Mouse (Mus musculus) regulatory T cell (primary cell): ENCODE measurements around the gene Atoh7.
"Not testable (repeated sequence)": the region's sequence is repeated elsewhere in the genome, so short reads cannot be mapped to it uniquely, and the experiment has no call there.

ENCODE experiments used
- in situ Hi-C: fragments of 300-600 bp; cut with MboI, MseI; formaldehyde crosslinking; loops from one replicate; pipeline ENCODE4 v1.15.1; 2025; ENCODE audit warnings: high pct_unique_total_duplicates

Gene Atoh7

GRCm38 (mm10) chr10:63099521-63099920 is at the start of gene Atoh7:
Gene Atoh7 (plus strand): TSS chr10:63099651.
- in situ Hi-C loops: no loop called here

DNA sequence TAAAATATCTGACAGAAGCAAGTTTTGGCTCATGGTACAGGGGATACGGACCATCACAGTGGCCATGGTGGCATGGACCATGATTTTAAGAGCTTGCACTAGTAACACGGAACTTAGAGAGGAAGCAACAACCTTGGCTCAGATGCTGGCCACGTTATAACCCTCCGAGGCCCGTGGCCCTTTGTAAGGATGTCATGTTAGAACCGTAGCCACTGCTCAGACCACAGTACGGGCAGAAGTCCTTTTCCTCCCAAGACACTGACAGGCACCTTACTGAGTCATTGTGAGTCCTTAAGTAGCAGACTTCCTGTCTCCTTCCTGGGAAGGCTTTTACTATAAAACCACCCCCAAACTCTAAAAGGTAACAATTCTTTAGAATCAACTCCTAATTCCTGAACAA is 48.2 kb upstream of the Atoh7 start:
- in situ Hi-C loops: no loop called here

- in situ Hi-C loops: no loop called here
Observed at GRCm38 (mm10) chr10:63052011-63052410, 47.4 kb upstream of the Atoh7 start.

- in situ Hi-C loops: no loop called here
Observed at GRCm38 (mm10) chr10:63053007-63053406, 46.4 kb upstream of the Atoh7 start.

DNA sequence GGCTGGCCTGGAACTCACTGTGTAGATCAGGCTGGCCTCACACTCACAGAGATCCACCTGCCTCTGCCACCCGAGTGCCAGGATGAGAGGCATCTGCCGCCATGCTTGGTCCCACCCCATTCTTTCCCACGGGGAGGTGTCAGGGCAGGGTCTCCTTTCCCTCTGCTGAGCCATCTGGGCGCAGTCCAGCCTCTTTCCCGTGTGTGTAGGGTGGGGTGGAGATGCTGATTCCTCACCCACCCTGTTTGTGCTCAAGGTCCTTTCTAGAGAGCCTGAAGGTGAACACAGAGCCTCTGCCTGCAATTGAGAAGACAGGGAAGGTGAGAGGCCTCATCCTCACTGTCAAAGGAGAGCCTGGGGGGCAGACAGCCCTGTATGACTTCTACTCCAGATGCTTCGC is 45.4 kb upstream of the Atoh7 start:
- in situ Hi-C loops: not testable (repeated sequence)

GRCm38 (mm10) chr10:63054586-63054985 is 44.9 kb upstream of the Atoh7 start:
- in situ Hi-C loops: no loop called here

DNA sequence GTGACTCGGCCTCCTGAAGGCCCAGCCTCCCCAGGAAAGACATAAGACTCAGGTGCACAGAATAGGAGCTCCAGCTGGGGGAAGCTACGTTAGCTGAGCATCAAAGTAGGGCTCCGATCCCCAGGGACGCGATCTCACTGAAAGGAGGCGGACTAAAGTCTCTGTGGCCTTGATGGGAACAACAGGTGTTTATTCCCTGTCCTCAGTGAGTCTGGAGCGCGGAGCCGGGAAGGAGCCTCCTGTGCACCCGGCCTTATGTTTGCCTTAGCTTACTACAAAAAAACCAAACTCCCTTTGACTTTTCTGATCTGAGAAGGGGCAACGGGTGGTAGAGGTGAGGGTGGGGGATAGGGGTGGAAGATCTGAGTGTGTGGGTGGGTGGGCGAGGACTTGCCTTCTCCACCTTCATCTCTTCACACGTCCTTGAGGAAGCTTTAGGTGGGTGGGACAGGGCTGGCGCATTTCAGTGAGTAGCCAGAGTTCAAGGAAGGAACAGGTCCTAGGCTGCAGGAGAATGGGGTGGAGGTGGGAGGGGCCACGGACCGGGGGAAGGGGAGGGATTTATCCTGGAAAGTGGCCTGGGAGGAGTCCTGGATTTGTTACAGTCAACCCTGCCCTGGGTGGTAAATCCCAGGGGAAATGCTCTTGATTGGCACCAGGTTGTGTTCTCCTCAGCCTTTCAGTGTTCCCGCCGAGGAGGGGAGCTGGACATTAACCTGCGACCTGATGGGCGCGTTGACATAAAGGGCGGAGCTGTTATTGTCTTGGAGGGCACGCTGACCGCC is 42.3 kb upstream of the Atoh7 start:
- in situ Hi-C loops: no loop called here

DNA sequence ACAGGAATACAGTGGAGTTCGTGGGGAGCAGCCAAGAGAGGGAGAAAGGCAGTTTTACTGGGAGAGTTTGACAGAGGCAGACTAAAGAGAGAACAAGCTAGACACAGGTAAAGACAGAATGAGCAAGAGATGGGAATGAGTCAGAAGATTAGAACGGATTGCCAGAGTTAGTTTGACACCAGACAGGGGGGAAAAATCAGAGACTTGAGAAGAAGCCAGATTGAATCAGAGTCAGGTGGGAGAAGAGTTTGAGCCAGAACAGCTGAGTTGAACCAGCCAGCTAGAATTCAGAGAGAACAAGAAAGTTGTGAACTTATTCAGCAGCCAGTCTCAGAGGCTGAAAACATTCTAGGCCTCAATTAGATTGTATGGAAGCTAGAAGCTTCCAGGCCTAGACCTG is 39.6 kb upstream of the Atoh7 start, which contains the start of gene Pbld1:
Gene Pbld1 (plus strand): TSS at position 301 of the 400 bp plus-strand sequence.
- in situ Hi-C loops: no loop called here

DNA sequence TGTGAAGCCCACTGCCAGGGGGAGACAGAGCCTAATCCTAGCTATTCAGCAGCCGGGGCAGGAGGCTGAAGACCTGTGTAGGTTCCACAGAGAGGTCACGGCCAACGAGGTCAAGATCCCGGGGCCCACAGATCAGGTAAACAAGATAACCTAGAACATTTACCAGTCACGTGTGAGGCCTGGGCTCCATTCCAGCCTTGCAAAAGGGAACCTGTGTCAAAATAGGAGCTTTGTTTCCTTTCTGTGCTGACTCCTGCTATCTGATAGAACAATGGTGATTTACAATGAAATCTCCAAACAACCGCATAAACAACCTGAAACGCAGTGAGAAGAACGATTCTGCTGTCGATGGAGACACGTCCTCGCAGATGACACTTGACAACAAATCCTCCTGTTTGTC is 39.0 kb upstream of the Atoh7 start:
- in situ Hi-C loops: no loop called here

DNA sequence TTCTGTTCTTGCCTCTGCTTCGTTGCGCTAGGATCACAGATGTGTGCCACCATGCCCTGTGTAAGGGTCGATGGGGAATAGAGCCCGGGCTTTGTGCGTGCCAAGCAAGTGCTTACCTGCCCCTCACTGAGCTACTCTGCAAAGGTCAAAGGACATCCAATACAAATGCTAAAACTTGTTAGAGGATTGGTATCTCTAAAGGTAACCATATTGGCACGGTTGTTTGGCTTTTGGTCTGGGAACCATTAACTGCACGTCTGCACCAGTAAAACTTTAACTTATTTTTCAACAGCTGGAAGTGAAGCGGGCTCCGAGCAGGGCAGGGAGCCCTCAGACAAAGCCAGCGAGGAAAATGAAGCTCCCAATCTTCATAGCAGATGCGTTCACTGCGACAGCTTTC is 38.2 kb upstream of the Atoh7 start:
- in situ Hi-C loops: no loop called here

- in situ Hi-C loops: no loop called here
Observed at GRCm38 (mm10) chr10:63062696-63063095, 36.8 kb upstream of the Atoh7 start.

GRCm38 (mm10) chr10:63063365-63063764 is 36.1 kb upstream of the Atoh7 start:
- in situ Hi-C loops: no loop called here

- in situ Hi-C loops: no loop called here
Observed at GRCm38 (mm10) chr10:63064516-63064915, 34.9 kb upstream of the Atoh7 start.

- in situ Hi-C loops: no loop called here
Observed at GRCm38 (mm10) chr10:63065561-63065960, 33.9 kb upstream of the Atoh7 start.

- in situ Hi-C loops: no loop called here
Observed at GRCm38 (mm10) chr10:63065988-63066387, 33.5 kb upstream of the Atoh7 start.

DNA sequence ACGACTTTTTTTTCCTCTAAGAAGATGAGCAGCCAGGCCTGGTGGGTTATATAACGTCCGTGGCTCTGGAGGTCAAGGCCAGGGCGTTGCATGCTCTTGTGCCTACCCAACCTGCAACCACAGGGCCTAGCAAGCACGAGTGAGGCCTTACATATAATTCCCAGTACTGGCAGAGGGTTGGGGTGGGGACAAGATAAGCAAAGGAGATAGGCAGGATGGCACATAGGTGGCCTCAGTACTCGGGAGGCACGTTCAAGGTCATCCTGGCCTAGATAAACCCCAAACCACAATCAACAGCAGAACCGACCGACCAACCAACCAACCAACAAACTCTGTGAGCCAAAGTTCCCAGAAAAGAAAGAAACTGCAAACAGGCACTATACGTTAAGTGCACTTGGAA is 13.1 kb upstream of the Atoh7 start:
- in situ Hi-C loops: loop anchor here (10.0 kb wide), 1 partner anchor 272 kb away; no protein-coding TSS in a partner anchor

DNA sequence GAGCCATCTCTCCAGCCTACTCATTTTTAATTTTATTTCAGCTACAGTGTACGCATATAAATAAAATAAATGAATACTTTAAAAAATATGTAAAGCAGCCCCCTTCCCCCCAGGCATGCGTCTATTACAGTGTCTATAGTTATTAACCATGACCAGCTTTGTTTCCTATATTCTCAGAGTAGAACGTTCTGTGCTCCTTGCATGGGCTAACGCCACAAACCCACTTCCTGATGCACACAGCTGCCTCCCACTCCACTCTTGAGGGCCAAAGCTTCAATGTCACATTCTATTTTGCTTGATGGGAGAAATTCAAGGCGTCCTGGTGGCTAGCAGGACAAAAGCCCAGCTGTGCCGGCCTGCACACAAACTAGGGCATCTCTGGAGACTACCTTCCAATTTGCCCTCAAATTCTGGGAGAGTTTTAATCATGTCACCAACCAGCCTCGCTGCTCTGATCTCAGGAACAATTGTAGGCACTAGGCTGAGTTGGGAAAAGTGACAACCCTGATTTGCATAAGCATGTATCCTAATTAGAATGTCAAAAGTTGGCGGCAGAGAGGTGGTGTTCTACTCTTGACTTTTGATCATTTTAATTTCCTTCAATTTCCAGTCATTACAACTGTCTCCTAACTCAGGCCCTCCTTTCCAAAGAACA is 10.2 kb upstream of the Atoh7 start:
- in situ Hi-C loops: loop anchor here (10.0 kb wide), 1 partner anchor 274 kb away; no protein-coding TSS in a partner anchor

- in situ Hi-C loops: loop anchor here (10.0 kb wide), 1 partner anchor 275 kb away; no protein-coding TSS in a partner anchor
Observed at GRCm38 (mm10) chr10:63089758-63090571, 9.5 kb upstream of the Atoh7 start.

DNA sequence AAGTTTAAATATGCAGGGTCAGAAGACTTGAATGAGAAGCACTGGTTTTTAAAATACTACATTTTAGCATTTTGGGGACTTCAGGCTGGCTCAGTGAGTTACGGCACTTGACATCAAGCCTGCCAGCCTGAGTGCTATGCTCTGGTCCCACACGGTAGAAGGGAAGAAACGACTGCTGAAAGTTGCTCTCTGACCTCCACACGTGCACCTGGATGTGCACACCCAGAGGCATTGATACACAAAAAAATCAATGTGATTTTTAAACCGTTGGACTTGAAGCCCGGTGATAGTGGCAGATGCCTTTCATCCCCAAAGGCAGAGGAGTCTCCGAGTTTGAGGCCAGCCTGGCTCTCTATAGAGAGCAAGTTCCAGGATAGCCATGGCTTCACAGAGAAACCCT is 7.5 kb upstream of the Atoh7 start:
- in situ Hi-C loops: no loop called here

DNA sequence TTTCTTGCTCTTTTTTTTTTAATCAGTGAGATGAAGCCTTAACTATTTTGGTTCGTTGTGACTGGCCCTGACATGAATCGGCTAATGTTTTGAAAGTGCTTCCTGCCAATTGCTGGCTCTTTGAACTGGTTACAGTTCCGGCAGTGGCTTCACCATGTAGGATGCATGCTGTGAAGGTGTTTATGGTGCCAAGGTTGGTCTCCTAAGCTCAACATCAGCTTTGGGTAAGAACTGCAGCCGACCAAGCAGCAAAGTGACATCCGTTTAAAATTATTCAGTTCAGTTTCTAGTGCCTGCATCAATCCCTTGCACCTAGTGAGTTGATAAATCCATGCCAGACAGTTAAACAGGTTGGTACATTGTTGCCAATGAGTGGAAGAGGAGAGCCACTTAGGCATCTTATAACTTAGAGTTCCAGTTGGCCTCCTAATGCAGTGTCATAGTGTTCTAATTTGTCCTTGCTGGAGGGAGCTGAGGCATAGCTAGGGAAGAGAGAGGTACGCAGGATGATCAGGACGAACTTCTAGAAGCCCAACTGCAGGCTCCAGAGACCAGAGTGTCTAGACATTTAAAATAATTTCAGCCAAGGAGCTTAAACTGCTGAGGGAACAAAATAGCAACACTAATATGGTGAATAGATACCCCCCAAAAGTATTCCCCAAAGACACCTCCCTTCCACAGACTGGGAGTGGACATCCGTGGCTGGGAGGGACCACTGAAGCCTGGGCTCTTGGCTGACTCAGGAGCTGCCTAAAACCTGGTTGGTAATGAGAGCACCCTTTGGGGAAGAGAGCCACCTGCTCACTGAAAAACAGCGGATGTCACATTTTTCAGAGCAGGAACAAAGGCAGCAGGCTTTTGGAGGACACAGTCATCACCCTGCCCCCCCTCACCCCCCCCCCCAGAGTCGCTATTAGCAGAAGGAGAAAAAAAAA is 6.6 kb upstream of the Atoh7 start:
- in situ Hi-C loops: no loop called here

GRCm38 (mm10) chr10:63096757-63097156 is 2.7 kb upstream of the Atoh7 start:
- in situ Hi-C loops: no loop called here
